Comparison of ENCODE assay signal across 16 mouse cellular contexts in the genomic region with DNA sequence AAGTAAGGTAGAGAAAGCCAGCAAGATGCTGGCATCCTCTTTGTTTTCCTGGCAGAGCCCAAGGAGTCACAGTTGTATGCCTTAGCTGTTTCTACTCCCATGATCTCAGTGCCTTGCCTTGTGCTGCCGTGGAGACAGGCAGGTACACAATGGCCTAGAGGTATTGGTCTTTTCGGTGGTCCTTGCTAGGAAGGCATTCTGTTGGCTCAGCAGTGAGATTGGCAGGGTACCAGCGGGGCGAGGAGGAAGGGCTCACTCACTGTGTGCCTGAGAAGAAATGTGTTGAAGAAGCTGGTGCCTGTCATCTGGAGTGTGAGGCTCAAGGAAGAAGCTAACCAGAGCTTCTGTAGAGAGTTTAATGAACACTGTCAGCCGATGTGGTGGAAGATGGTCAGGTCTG. TPM values are rescaled to one million over a fixed set of nuclear protein-coding genes. Genes with fewer than 3 reads are reported as not detected.
DNase-seq lines count a peak whose midpoint lies in the region; ATAC-seq lines count a peak whose summit lies in the region.
"Had no signal": no experiment of that assay in that cellular context is flagged by ENCODE, and none has a peak within 500 bp of the region (broad histone marks: within the 10 kb centered on the region; RNA-seq: fewer than 3 reads in every experiment).

No protein-coding gene starts in this region.

- H3K9me3 ChIP-seq in hindbrain, embryonic 14.5 days (ENCODE audit: control insufficient read depth, low read length) = no peaks in the 10 kb centered on the region
- H3K9me3 ChIP-seq in hindbrain, embryonic 10.5 days = no peaks in the 10 kb centered on the region
- H3K9me3 ChIP-seq in neural tube, embryonic 12.5 days = no peaks in the 10 kb centered on the region
- no peaks in the 10 kb centered on the region for H3K9me3 ChIP-seq in neural tube, embryonic 15.5 days (replicated peaks)
- H3K9me3 ChIP-seq: kidney, embryonic 15.5 days; limb, embryonic 15.5 days; midbrain, embryonic 12.5 days had no signal

- H3K4me1 ChIP-seq in hindbrain, embryonic 14.5 days (replicated peaks; ENCODE audit: control insufficient read depth, insufficient read depth, low read length) = no peaks in the 10 kb centered on the region
- H3K4me1 ChIP-seq in hindbrain, embryonic 10.5 days (replicated peaks) = peaks cover 23% of the 10 kb centered on the region
- peaks cover 9% of the 10 kb centered on the region; the same call in 1 of the 2 replicates for H3K4me1 ChIP-seq in neural tube, embryonic 12.5 days
- H3K4me1 ChIP-seq in neural tube, embryonic 15.5 days = peaks cover 14% of the 10 kb centered on the region; the same call in 1 of the 2 replicates

- DNase-seq in frontal cortex, postnatal 36 days (ENCODE audit: low spot score in 2 of 2) = peak; percentile 14 to 27
- DNase-seq in frontal cortex, adult 2 months (ENCODE audit: extremely low spot score in 1 of 2, low spot score in 1 of 2) = no peak
- no peak for DNase-seq in hindbrain, embryonic 14.5 days (ENCODE audit: low spot score)
- no peak for DNase-seq in hindbrain, embryonic 10.5 days (ENCODE audit: low spot score)
- no peak for DNase-seq in neural tube, embryonic 10.5 days (ENCODE audit: extremely low spot score, low spot score)
- DNase-seq in urinary bladder, postnatal 4 days (ENCODE audit: low spot score in 2 of 2) = no peak
- DNase-seq: cerebellum, adult 18-20 months; lung, adult 18-20 months; lung, postnatal 4 days; thymus, postnatal 36 days had no signal

- peak overlapping the region; percentile 75 for H3K4me2 ChIP-seq in hindbrain, embryonic 14.5 days (replicated peaks)
- H3K4me2 ChIP-seq in neural tube, embryonic 12.5 days (replicated peaks) = peak overlapping the region; percentile 95; the same call in 1 of the 2 replicates
- H3K4me2 ChIP-seq in neural tube, embryonic 15.5 days = peak overlapping the region; percentile 87
- H3K4me2 ChIP-seq: limb, embryonic 15.5 days had no signal

- no peak overlapping the region for H3K4me3 ChIP-seq in hindbrain, embryonic 14.5 days (replicated peaks; ENCODE audit: low read length)
- H3K4me3 ChIP-seq in hindbrain, embryonic 10.5 days = no peak overlapping the region
- H3K4me3 ChIP-seq in neural tube, embryonic 12.5 days = no peak overlapping the region
- no peak overlapping the region for H3K4me3 ChIP-seq in neural tube, embryonic 15.5 days (replicated peaks)
- H3K4me3 ChIP-seq: kidney, embryonic 15.5 days; limb, embryonic 15.5 days had no signal

- 33% methylated on average over 5 of the region's 5 CpGs for WGBS in hindbrain, embryonic 14.5 days
- 42% methylated on average over 5 of the region's 5 CpGs for WGBS in hindbrain, embryonic 10.5 days
- WGBS in neural tube, embryonic 12.5 days = 39% methylated on average over 5 of the region's 5 CpGs
- 36% methylated on average over 5 of the region's 5 CpGs for WGBS in neural tube, embryonic 15.5 days

- H3K27me3 ChIP-seq in hindbrain, embryonic 14.5 days (ENCODE audit: control insufficient read depth, insufficient read depth, low read length) = 0 out of 2 replicates have a peak, but pooled peaks cover 3% of the 10 kb centered on the region
- peaks cover 47% of the 10 kb centered on the region for H3K27me3 ChIP-seq in hindbrain, embryonic 10.5 days (ENCODE audit: insufficient read depth, poor library complexity, severe bottlenecking)
- peaks cover 18% of the 10 kb centered on the region for H3K27me3 ChIP-seq in neural tube, embryonic 12.5 days (replicated peaks)
- no peaks in the 10 kb centered on the region for H3K27me3 ChIP-seq in neural tube, embryonic 15.5 days (replicated peaks)

- ATAC-seq in hindbrain, embryonic 14.5 days (ENCODE audit: low FRiP score) = no peak
- no peak for ATAC-seq in neural tube, embryonic 12.5 days (ENCODE audit: low FRiP score, low read depth)
- no peak for ATAC-seq in neural tube, embryonic 15.5 days (ENCODE audit: low FRiP score)

- H3K27ac ChIP-seq in hindbrain, embryonic 14.5 days = no peak overlapping the region
- H3K27ac ChIP-seq in hindbrain, embryonic 10.5 days = no peak overlapping the region
- H3K27ac ChIP-seq in neural tube, embryonic 12.5 days = no peak overlapping the region
- no peak overlapping the region for H3K27ac ChIP-seq in neural tube, embryonic 15.5 days (replicated peaks)
- H3K27ac ChIP-seq: kidney, embryonic 15.5 days; limb, embryonic 15.5 days; midbrain, embryonic 12.5 days had no signal

- no peak overlapping the region for H3K9ac ChIP-seq in hindbrain, embryonic 14.5 days
- no peak overlapping the region for H3K9ac ChIP-seq in neural tube, embryonic 12.5 days
- H3K9ac ChIP-seq in neural tube, embryonic 15.5 days (replicated peaks) = no peak overlapping the region
- H3K9ac ChIP-seq: kidney, embryonic 15.5 days; limb, embryonic 15.5 days; midbrain, embryonic 12.5 days had no signal

- no peaks in the 10 kb centered on the region for H3K36me3 ChIP-seq in hindbrain, embryonic 14.5 days (replicated peaks; ENCODE audit: control insufficient read depth, insufficient read depth)
- H3K36me3 ChIP-seq in hindbrain, embryonic 10.5 days = no peaks in the 10 kb centered on the region
- no peaks in the 10 kb centered on the region for H3K36me3 ChIP-seq in neural tube, embryonic 12.5 days
- no peaks in the 10 kb centered on the region for H3K36me3 ChIP-seq in neural tube, embryonic 15.5 days
- H3K36me3 ChIP-seq: G1E; kidney, embryonic 15.5 days; limb, embryonic 15.5 days; midbrain, embryonic 12.5 days had no signal

RNA-seq across cellular contexts. Expression of gene Mtus2, which starts 1.4 kb away (rescaled TPM):
- polyA plus RNA-seq in frontal cortex, adult 2 months (2012; rRNA removed) = 19.4 and 20.6 TPM in 2 replicates
- polyA plus RNA-seq in hindbrain, embryonic 14.5 days (2014; fragmentation: Nextera tagmentation; extraction: Ambion mirVana) = 42.0 and 49.4 TPM in 2 replicates
- 4.5 and 15.0 TPM in 2 replicates for polyA plus RNA-seq in hindbrain, embryonic 10.5 days (2016; fragmentation: Nextera tagmentation; extraction: Ambion mirVana)
- 53.5 and 54.9 TPM in 2 replicates for polyA plus RNA-seq in neural tube, embryonic 12.5 days (2016; fragmentation: Nextera tagmentation; extraction: Ambion mirVana)
- 35.9 and 39.2 TPM in 2 replicates for polyA plus RNA-seq in neural tube, embryonic 15.5 days (2015; fragmentation: Nextera tagmentation; extraction: Ambion mirVana)
- polyA plus RNA-seq: G1E had no signal

Comparison
In these comparisons a context has a peak if more than half of its experiments do, and no peak if none do; other contexts are left out.
1. DNase-seq: peak in frontal cortex, postnatal 36 days (2 of 2); none in frontal cortex, adult 2 months (0 of 2), hindbrain, embryonic 14.5 days (single experiment), hindbrain, embryonic 10.5 days (single experiment), neural tube, embryonic 10.5 days (single experiment) and urinary bladder, postnatal 4 days (0 of 2).
2. Peak in every context shown above with its lines, with median percentiles within 50 percentile points of each other: H3K4me2 ChIP-seq.